In the genomic region with DNA sequence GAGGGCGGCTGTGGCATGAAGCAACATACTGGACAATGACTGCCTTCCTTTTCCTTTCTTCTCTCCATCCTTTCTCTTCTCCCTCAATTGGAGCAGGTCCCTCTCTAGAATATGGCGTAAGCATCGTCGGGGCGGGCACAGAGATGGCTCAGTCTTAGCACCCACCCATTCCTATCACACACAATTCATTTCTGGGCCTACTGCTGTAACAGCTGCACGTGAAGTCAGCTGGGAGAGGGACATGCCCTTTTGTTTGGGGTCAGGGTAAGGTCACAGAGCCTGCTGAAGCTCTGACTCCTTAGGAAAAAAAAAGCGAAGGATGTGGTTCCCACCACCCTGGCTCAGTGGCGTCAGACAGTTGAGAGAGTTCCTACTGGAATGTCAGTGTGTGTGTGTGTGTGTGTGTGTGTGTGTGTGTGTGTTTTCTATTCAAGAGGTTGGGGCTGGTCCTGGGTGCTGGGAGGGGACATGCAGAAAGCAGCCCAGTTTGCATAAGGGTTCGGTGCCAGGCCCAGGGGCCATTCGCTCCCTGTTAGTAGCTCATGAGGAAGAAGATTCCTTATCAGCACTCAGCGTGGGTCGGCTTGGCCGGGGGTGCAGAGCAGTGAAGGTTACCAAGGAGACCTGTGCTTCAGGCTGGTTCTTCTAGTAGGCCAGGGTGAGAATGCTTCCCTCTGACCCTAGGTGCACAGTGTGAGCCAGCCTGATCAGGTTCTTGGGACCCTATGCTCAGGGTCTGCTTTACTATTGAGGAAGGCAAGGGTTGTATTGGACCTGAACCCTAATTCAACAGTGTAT, we compare ENCODE assay signal across 20 mouse cellular contexts. TPM values are rescaled to one million over a fixed set of nuclear protein-coding genes. Genes with fewer than 3 reads are reported as not detected.
DNase-seq lines count a peak whose midpoint lies in the region; ATAC-seq and TF ChIP-seq lines count a peak whose summit lies in the region.
"Had no signal": no experiment of that assay in that cellular context is flagged by ENCODE, and none has a peak within 500 bp of the region (broad histone marks: within the 10 kb centered on the region; RNA-seq: fewer than 3 reads in every experiment).

No protein-coding gene starts in this region.

- no peak for TF ChIP-seq POLR2A in small intestine, adult 2 months (IDR thresholded peaks at IDR 0.05; ENCODE audit: low read depth, low read length)

- H3K4me1 ChIP-seq in intestine, embryonic 14.5 days (replicated peaks; ENCODE audit: control insufficient read depth, insufficient read depth, low read length), result peaks cover 12% of the 10 kb centered on the region
- peaks cover 12% of the 10 kb centered on the region for H3K4me1 ChIP-seq in intestine, embryonic 16.5 days (ENCODE audit: control insufficient read depth, insufficient read depth, low read length)
- H3K4me1 ChIP-seq in small intestine, adult 2 months (ENCODE audit: control insufficient read depth, insufficient read depth, insufficient read length, low read length), result peaks cover 8% of the 10 kb centered on the region
- H3K4me1 ChIP-seq: hindbrain, embryonic 13.5 days; midbrain, embryonic 15.5 days; neural tube, embryonic 15.5 days had no signal

- H3K27me3 ChIP-seq in intestine, embryonic 14.5 days (replicated peaks; ENCODE audit: control insufficient read depth, insufficient read depth, low read length), result no peaks in the 10 kb centered on the region
- no peaks in the 10 kb centered on the region for H3K27me3 ChIP-seq in intestine, embryonic 16.5 days (replicated peaks; ENCODE audit: control insufficient read depth, insufficient read depth, low read length)
- no peaks in the 10 kb centered on the region for H3K27me3 ChIP-seq in small intestine, adult 2 months (ENCODE audit: control insufficient read depth, insufficient read depth, low read length)
- H3K27me3 ChIP-seq: hindbrain, embryonic 13.5 days; kidney, embryonic 15.5 days; midbrain, embryonic 15.5 days had no signal

- no peak for TF ChIP-seq CTCF in small intestine, adult 2 months (IDR thresholded peaks at IDR 0.05; ENCODE audit: extremely low read depth, insufficient read length, insufficient replicate concordance, low read depth, low read length)

- H3K36me3 ChIP-seq in intestine, embryonic 14.5 days (ENCODE audit: control insufficient read depth, insufficient read depth, low read length), result no peaks in the 10 kb centered on the region
- no peaks in the 10 kb centered on the region for H3K36me3 ChIP-seq in intestine, embryonic 16.5 days (ENCODE audit: control insufficient read depth, insufficient read depth, low read length)
- no peaks in the 10 kb centered on the region for H3K36me3 ChIP-seq in small intestine, adult 2 months (ENCODE audit: control insufficient read depth, insufficient read depth, low read length)
- H3K36me3 ChIP-seq: embryonic facial prominence, embryonic 15.5 days; hindbrain, embryonic 13.5 days; kidney, embryonic 15.5 days; midbrain, embryonic 15.5 days; neural tube, embryonic 15.5 days had no signal

- no peaks in the 10 kb centered on the region for H3K9me3 ChIP-seq in intestine, embryonic 14.5 days (ENCODE audit: control insufficient read depth, low read length)
- H3K9me3 ChIP-seq in intestine, embryonic 16.5 days (ENCODE audit: control insufficient read depth, low read length), result no peaks in the 10 kb centered on the region
- H3K9me3 ChIP-seq: embryonic facial prominence, embryonic 15.5 days; hindbrain, embryonic 13.5 days; kidney, embryonic 15.5 days; midbrain, embryonic 15.5 days; neural tube, embryonic 15.5 days had no signal

- no peak overlapping the region for H3K9ac ChIP-seq in intestine, embryonic 14.5 days (ENCODE audit: low read length)
- no peak overlapping the region for H3K9ac ChIP-seq in intestine, embryonic 16.5 days (ENCODE audit: low read depth, low read length)
- H3K9ac ChIP-seq: embryonic facial prominence, embryonic 15.5 days; forebrain, postnatal 0 days; hindbrain, embryonic 13.5 days; kidney, embryonic 15.5 days; lung, embryonic 14.5 days; midbrain, embryonic 15.5 days; neural tube, embryonic 15.5 days had no signal

- 56% methylated on average over 13 of the region's 13 CpGs for WGBS in intestine, embryonic 14.5 days
- WGBS in intestine, embryonic 16.5 days, result 58% methylated on average over 13 of the region's 13 CpGs
- WGBS in small intestine, adult 2 months, result 49% methylated on average over 13 of the region's 13 CpGs

- no peak for DNase-seq in intestine, embryonic 14.5 days (ENCODE audit: low spot score)
- DNase-seq in thymus, postnatal 4 days, result peak; percentile 10
- no peak for DNase-seq in thymus, postnatal 14 days
- peak; percentile 26 for DNase-seq in embryo, embryonic 10.5 days (ENCODE audit: low spot score)
- DNase-seq in ovary, postnatal 14 days (ENCODE audit: low spot score), result no peak
- DNase-seq in Muller cell, postnatal 12 days (ENCODE audit: inconsistent ontology term), result no peak
- DNase-seq: cerebellum, adult 2 months; forebrain, postnatal 0 days; heart, postnatal 14 days; left cerebral cortex, postnatal 4 days; lung, embryonic 14.5 days had no signal

- no peak overlapping the region for H3K4me3 ChIP-seq in intestine, embryonic 14.5 days (ENCODE audit: low read depth, low read length)
- H3K4me3 ChIP-seq in intestine, embryonic 16.5 days (ENCODE audit: low read length), result no peak overlapping the region
- H3K4me3 ChIP-seq in small intestine, adult 2 months (ENCODE audit: low read depth, low read length), result no peak overlapping the region
- H3K4me3 ChIP-seq: embryonic facial prominence, embryonic 15.5 days; hindbrain, embryonic 13.5 days; kidney, embryonic 15.5 days; midbrain, embryonic 15.5 days; neural tube, embryonic 15.5 days had no signal

- 0 out of 2 replicates have a peak, but pooled peaks have one; percentile 37 for ATAC-seq in intestine, embryonic 14.5 days (replicated peaks; ENCODE audit: low FRiP score, low TSS enrichment, low read depth)
- ATAC-seq in intestine, embryonic 16.5 days, result no peak
- ATAC-seq: forebrain, postnatal 0 days; inflammation-experienced regulatory T-cells, adult 6 months; midbrain, embryonic 15.5 days had no signal

- H3K27ac ChIP-seq in intestine, embryonic 14.5 days (ENCODE audit: low read depth), result no peak overlapping the region
- no peak overlapping the region for H3K27ac ChIP-seq in intestine, embryonic 16.5 days (ENCODE audit: low read length)
- peak overlapping the region; percentile 37 for H3K27ac ChIP-seq in small intestine, adult 2 months (ENCODE audit: insufficient read depth, low read depth, low read length)
- H3K27ac ChIP-seq: embryonic facial prominence, embryonic 15.5 days; hindbrain, embryonic 13.5 days; kidney, embryonic 15.5 days; midbrain, embryonic 15.5 days; neural tube, embryonic 15.5 days had no signal

- no peak overlapping the region for H3K4me2 ChIP-seq in intestine, embryonic 14.5 days (ENCODE audit: low read length)
- H3K4me2 ChIP-seq in intestine, embryonic 16.5 days (ENCODE audit: low read depth, low read length), result no peak overlapping the region
- H3K4me2 ChIP-seq: embryonic facial prominence, embryonic 15.5 days; hindbrain, embryonic 13.5 days; kidney, embryonic 15.5 days; lung, embryonic 14.5 days; midbrain, embryonic 15.5 days; neural tube, embryonic 15.5 days had no signal

RNA-seq across cellular contexts. Expression of gene P2rx1, which starts 1.2 kb away (rescaled TPM):
- polyA plus RNA-seq in intestine, embryonic 14.5 days (2014; fragmentation: Nextera tagmentation; extraction: Ambion mirVana), result 1.7 and 10.1 TPM in 2 replicates
- polyA plus RNA-seq in intestine, embryonic 16.5 days (2015; fragmentation: Nextera tagmentation; extraction: Ambion mirVana), result 15.7 and 16.5 TPM in 2 replicates
- 12.6 and 25.1 TPM in 2 replicates for polyA plus RNA-seq in small intestine, adult 2 months (2012; rRNA removed)
- polyA plus RNA-seq: inflammation-experienced regulatory T-cells, adult 6 months had no signal

RNA-seq across cellular contexts. Expression of gene Camkk1, which starts 21.1 kb away (rescaled TPM):
- polyA plus RNA-seq in intestine, embryonic 14.5 days (2014; fragmentation: Nextera tagmentation; extraction: Ambion mirVana), result 4.4 and 4.5 TPM in 2 replicates
- polyA plus RNA-seq in intestine, embryonic 16.5 days (2015; fragmentation: Nextera tagmentation; extraction: Ambion mirVana), result 8.1 and 8.9 TPM in 2 replicates
- polyA plus RNA-seq in small intestine, adult 2 months (2012; rRNA removed), result 2.0 and 2.6 TPM in 2 replicates
- polyA plus RNA-seq: macrophage had no signal

RNA-seq across cellular contexts. Expression of gene Atp2a3, which starts 36.8 kb away (rescaled TPM):
- polyA plus RNA-seq in intestine, embryonic 14.5 days (2014; fragmentation: Nextera tagmentation; extraction: Ambion mirVana), result 17.4 and 21.4 TPM in 2 replicates
- polyA plus RNA-seq in intestine, embryonic 16.5 days (2015; fragmentation: Nextera tagmentation; extraction: Ambion mirVana), result 28.1 and 28.8 TPM in 2 replicates
- 113 and 128 TPM in 2 replicates for polyA plus RNA-seq in small intestine, adult 2 months (2012; rRNA removed)

RNA-seq across cellular contexts. Expression of gene Ncbp3, which starts 49.9 kb away (rescaled TPM):
- 10.0 and 11.9 TPM in 2 replicates for polyA plus RNA-seq in intestine, embryonic 14.5 days (2014; fragmentation: Nextera tagmentation; extraction: Ambion mirVana)
- 7.7 and 8.3 TPM in 2 replicates for polyA plus RNA-seq in intestine, embryonic 16.5 days (2015; fragmentation: Nextera tagmentation; extraction: Ambion mirVana)
- 0.53 and 1.3 TPM in 2 replicates for polyA plus RNA-seq in small intestine, adult 2 months (2012; rRNA removed)

Comparison
In these comparisons a context has a peak if more than half of its experiments do, and no peak if none do; other contexts are left out.
1. DNase-seq: peak in thymus, postnatal 4 days (single experiment) and embryo, embryonic 10.5 days (single experiment); none in intestine, embryonic 14.5 days (single experiment), thymus, postnatal 14 days (single experiment), ovary, postnatal 14 days (single experiment) and Muller cell, postnatal 12 days (single experiment).